Mouse (Mus musculus) midbrain, embryonic 14.5 days (tissue): Measurements from ENCODE around the gene Gadd45g. TPM values are rescaled to one million over a fixed set of nuclear protein-coding genes. Genes with fewer than 3 reads are reported as not detected.

Experiments
- ATAC-seq: fragments of 200-750 bp; cut with Nextera tagmentation; 2 replicates; pipeline ENCODE4 v1.8.0; 2017; ENCODE audit warnings: moderate number of reproducible peaks, moderate library complexity; ENCODE audit not compliant: low FRiP score, low TSS enrichment
- DNase-seq: peaks from one replicate; pipeline ENCODE4 v3.0.0-alpha.2; 2015
- H3K27ac ChIP-seq: fragments of 300-500 bp; sonication (generic); replicated peaks from 2 replicates; pipeline ENCODE4 v1.5.1; 2014; ENCODE audit warnings: mild to moderate bottlenecking, low read depth, low read length, moderate library complexity
- H3K27me3 ChIP-seq: fragments of 300-500 bp; sonication (generic); 2 replicates; pipeline ENCODE4 v1.6.1; 2014; ENCODE audit warnings: low read length, control low read depth, mixed read lengths; ENCODE audit not compliant: control insufficient read depth, insufficient read depth
- H3K36me3 ChIP-seq: fragments of 300-500 bp; sonication (generic); 2 replicates; pipeline ENCODE4 v1.6.1; 2014; ENCODE audit warnings: low read length, control low read depth; ENCODE audit not compliant: control insufficient read depth, insufficient read depth
- H3K4me1 ChIP-seq: fragments of 300-500 bp; sonication (generic); 2 replicates; pipeline ENCODE4 v1.6.1; 2014; ENCODE audit warnings: mild to moderate bottlenecking, antibody characterized with exemption, low read length, control low read depth; ENCODE audit not compliant: control insufficient read depth, insufficient read depth
- H3K4me2 ChIP-seq: fragments of 300-500 bp; sonication (generic); 2 replicates; pipeline ENCODE4 v1.6.1; 2014; ENCODE audit warnings: mild to moderate bottlenecking, low read length, moderate library complexity
- H3K4me3 ChIP-seq: fragments of 300-500 bp; sonication (generic); replicated peaks from 2 replicates; pipeline ENCODE4 v1.5.1; 2014; ENCODE audit warnings: low read depth, low read length
- H3K9ac ChIP-seq: fragments of 300-500 bp; sonication (generic); replicated peaks from 2 replicates; pipeline ENCODE4 v1.6.1; 2014; ENCODE audit warnings: mild to moderate bottlenecking, low read length, moderate library complexity
- H3K9me3 ChIP-seq: fragments of 300-500 bp; sonication (generic); 2 replicates; pipeline ENCODE4 v1.6.1; 2016; ENCODE audit warnings: low read length, control low read depth, mixed read lengths; ENCODE audit not compliant: control insufficient read depth
- WGBS: fragments of 180-500 bp; shearing (Covaris S2); extraction: QIAGEN DNeasy Blood & Tissue Kit; methylation state at CpG from one replicate; pipeline ENCODE4 v1.1.7; 2014; 5-methylcytosine and 5-hydroxymethylcytosine counted together
- polyA plus RNA-seq: library from polyadenylated mRNA; unstranded; fragments of >200 nt; fragmentation: Nextera tagmentation; extraction: Ambion mirVana; gene quantifications from 2 replicates; pipeline ENCODE4 v1.2.1, GENCODE M21; 2014

Gadd45g gene
- polyA plus RNA-seq, 1 experiment from 2014 or later = 85.9 TPM

DNA sequence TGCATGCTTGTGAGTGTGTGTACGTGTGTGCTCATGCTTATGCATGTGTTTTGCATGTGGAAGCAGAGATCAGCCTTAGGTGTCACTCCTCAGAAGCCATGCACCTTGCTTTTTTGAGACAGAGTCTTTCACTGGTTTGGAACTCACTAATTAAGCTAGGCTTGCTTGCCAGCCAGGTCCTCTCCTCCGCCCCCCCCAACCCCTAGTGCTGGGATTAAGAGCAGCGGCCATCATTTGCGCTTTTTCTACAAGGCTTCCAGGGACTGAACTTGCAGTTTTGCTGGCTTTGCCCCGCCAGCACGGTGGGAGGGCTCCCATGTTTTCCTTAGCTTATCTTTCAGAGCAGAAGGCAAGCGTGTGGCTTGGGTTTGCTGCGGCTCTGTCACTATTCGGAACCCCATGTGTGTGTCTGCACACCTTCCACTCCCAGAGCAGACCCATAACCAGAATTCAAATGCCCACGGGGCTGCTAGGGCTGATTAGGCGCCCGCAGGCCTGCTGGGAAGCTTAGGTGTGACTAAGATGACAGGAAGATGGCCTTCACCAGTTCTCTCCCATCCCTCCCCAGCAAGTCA, 4.8 kb upstream of the Gadd45g start:
- 7% methylated on average over 12 of the region's 12 CpGs for WGBS
- H3K4me3 ChIP-seq = no peak overlapping the region
- 0 out of 2 replicates have a peak overlapping the region, but pooled peaks have one; percentile 4 for H3K4me2 ChIP-seq
- peak; percentile 35 for DNase-seq
- no peaks in the 10 kb centered on the region for H3K9me3 ChIP-seq
- peak overlapping the region; percentile 17; the same call in 1 of the 2 replicates for H3K27ac ChIP-seq
- H3K36me3 ChIP-seq = no peaks in the 10 kb centered on the region
- H3K9ac ChIP-seq = no peak overlapping the region
- no peak for ATAC-seq
- peaks cover 20% of the 10 kb centered on the region for H3K4me1 ChIP-seq
- peaks cover 45% of the 10 kb centered on the region for H3K27me3 ChIP-seq

DNA sequence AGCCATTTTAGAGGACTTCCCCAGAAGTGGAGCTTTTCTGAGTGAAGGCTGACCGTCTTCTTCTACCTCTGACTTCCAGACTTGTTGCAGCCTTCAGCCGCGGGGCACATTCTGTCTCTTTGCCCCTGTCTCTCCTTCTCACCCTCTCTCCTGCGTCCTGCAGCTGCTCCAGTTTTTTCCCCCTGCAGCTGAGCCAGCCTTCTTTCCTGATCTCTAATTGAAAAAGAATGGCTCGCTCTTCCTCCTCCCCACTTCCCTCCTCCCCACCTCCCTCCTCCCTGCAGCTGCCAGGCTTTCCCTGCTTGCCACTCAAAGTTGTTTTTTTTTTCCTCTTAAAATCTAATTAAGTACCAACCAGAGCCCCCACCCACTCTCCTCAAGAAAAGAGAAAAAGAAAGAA, 4.3 kb upstream of the Gadd45g start:
- no peaks in the 10 kb centered on the region for H3K36me3 ChIP-seq
- H3K27me3 ChIP-seq = peaks cover 40% of the 10 kb centered on the region
- H3K4me1 ChIP-seq = peaks cover 20% of the 10 kb centered on the region
- H3K4me2 ChIP-seq = peak overlapping the region; percentile 4; the same call in 1 of the 2 replicates
- 5% methylated on average over 5 of the region's 5 CpGs for WGBS
- no peak for ATAC-seq
- peak; percentile 54 for DNase-seq
- H3K9ac ChIP-seq = no peak overlapping the region
- no peak overlapping the region for H3K27ac ChIP-seq
- H3K9me3 ChIP-seq = no peaks in the 10 kb centered on the region
- no peak overlapping the region for H3K4me3 ChIP-seq

DNA sequence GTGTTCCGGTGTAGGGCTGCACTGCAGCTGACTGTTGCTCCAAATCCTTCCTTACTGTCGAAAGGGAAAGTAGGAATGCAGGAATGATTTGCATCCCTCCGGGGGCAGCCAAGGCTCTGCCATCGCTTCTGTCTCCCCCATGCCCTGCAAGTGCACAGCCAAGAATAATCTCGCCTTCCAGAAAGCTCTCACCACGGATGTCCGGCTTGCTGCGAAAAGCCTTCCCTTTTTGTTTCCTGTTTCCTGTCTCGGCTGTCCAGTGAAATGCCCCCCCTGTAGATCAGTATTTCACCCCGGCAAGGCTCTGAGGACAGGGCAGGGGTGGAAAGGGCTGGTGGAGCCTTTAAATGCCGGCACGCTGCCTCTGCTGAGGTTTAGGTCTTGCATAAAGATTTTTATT, 3.7 kb upstream of the Gadd45g start:
- Histone ChIP-seq H3K4me2 (peak overlapping the region; percentile 1; the same call in 1 of the 2 replicates), H3K9ac (no peak overlapping the region), H3K27ac (no peak overlapping the region), H3K27me3 (peaks cover 40% of the 10 kb centered on the region), H3K9me3 (no peaks in the 10 kb centered on the region), H3K36me3 (no peaks in the 10 kb centered on the region), H3K4me1 (peaks cover 20% of the 10 kb centered on the region), H3K4me3 (no peak overlapping the region)
- 7% methylated on average over 12 of the region's 12 CpGs for WGBS
- no peak for DNase-seq
- ATAC-seq = no peak

DNA sequence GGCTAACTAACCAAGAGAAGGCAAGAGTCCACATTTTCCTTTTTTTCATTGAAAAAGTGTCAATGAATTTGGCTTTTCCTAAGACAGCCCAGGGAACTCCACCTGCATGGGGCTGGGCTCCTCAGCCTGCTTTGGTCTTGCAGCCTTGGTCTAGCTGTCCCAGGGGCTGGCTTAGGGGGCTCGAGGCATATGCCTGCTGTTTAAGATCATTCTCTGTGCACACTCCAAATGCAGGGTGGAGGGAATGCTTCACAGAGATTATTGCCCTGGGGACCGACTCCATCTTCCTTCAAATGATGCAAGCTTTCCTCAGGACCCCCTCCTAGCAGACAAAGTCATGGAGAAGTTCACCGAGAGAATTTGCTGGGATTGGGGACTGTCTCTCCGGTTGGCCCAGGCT, 3.2 kb upstream of the Gadd45g start:
- ATAC-seq = no peak
- H3K27me3 ChIP-seq = peaks cover 35% of the 10 kb centered on the region

GRCm38 (mm10) chr13:51844118-51844517, 2.4 kb upstream of the Gadd45g start:
- ATAC-seq (no peak), DNase-seq (no peak)
- Histone ChIP-seq H3K27ac (no peak overlapping the region), H3K4me2 (no peak overlapping the region), H3K27me3 (peaks cover 30% of the 10 kb centered on the region), H3K9ac (no peak overlapping the region), H3K36me3 (no peaks in the 10 kb centered on the region), H3K9me3 (no peaks in the 10 kb centered on the region), H3K4me1 (peaks cover 30% of the 10 kb centered on the region), H3K4me3 (no peak overlapping the region)
- 86% methylated on average over 10 of the region's 10 CpGs for WGBS

More for the DNA sequence above, 3.2 kb upstream of the Gadd45g start:
- 57% methylated on average over 4 of the region's 4 CpGs for WGBS
- Histone ChIP-seq H3K4me3 (no peak overlapping the region), H3K9ac (no peak overlapping the region), H3K27ac (no peak overlapping the region), H3K4me1 (peaks cover 21% of the 10 kb centered on the region), H3K4me2 (no peak overlapping the region), H3K9me3 (no peaks in the 10 kb centered on the region), H3K36me3 (no peaks in the 10 kb centered on the region)
- DNase-seq = no peak

- Histone ChIP-seq H3K9me3 (no peaks in the 10 kb centered on the region), H3K4me3 (no peak overlapping the region), H3K36me3 (no peaks in the 10 kb centered on the region), H3K27ac (no peak overlapping the region), H3K9ac (no peak overlapping the region), H3K4me2 (no peak overlapping the region), H3K27me3 (peaks cover 27% of the 10 kb centered on the region), H3K4me1 (peaks cover 35% of the 10 kb centered on the region)
- WGBS = 16% methylated on average over 10 of the region's 10 CpGs
- ATAC-seq = no peak
- peak; percentile 77 for DNase-seq
Observed at GRCm38 (mm10) chr13:51844661-51845060, 1.8 kb upstream of the Gadd45g start.

DNA sequence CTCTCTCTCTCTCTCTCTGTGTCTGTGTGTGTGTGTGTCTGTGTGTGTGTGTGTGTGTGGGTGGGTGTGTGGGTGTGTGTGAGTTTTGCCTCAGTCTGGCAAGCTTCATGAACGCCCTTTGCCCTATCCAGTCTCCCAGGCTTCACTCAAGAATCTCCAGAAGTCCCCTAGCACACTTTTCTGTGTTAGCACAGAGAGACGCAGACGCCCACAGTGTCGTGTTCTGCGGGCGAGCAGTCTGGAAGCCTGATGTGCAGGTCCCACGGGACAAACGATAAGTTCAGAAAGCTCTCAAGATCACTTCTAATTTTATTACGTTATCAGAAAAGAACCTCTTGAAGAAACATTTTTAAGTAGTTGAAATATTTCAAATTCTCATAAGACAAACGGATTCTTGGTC, 1.4 kb upstream of the Gadd45g start:
- H3K36me3 ChIP-seq = no peaks in the 10 kb centered on the region
- WGBS = 5% methylated on average over 10 of the region's 10 CpGs
- H3K4me3 ChIP-seq = peak overlapping the region; percentile 52
- H3K27me3 ChIP-seq = peaks cover 27% of the 10 kb centered on the region
- H3K9ac ChIP-seq = peak overlapping the region; percentile 61; the same call in 1 of the 2 replicates
- peak overlapping the region; percentile 86 for H3K4me2 ChIP-seq
- peaks cover 39% of the 10 kb centered on the region for H3K4me1 ChIP-seq
- peak overlapping the region; percentile 89 for H3K27ac ChIP-seq
- H3K9me3 ChIP-seq = no peaks in the 10 kb centered on the region
- peak; percentile 56 for DNase-seq
- no peak for ATAC-seq

GRCm38 (mm10) chr13:51845591-51846191, 787 bp upstream of the Gadd45g start:
- H3K36me3 ChIP-seq = no peaks in the 10 kb centered on the region
- peaks cover 24% of the 10 kb centered on the region for H3K27me3 ChIP-seq
- H3K4me1 ChIP-seq = peaks cover 40% of the 10 kb centered on the region
- H3K27ac ChIP-seq = peak overlapping the region; percentile 89
- H3K9me3 ChIP-seq = no peaks in the 10 kb centered on the region
- ATAC-seq = peak; percentile 60
- WGBS = under 1% methylated on average over 45 of the region's 45 CpGs
- H3K4me3 ChIP-seq = peak overlapping the region; percentile 52
- peak; percentile 89 for DNase-seq
- H3K9ac ChIP-seq = peak overlapping the region; percentile 61
- H3K4me2 ChIP-seq = peak overlapping the region; percentile 86
